Mouse (Mus musculus): ENCODE data around the gene Fbxo8. TPM values are rescaled to one million over a fixed set of nuclear protein-coding genes. Genes with fewer than 3 reads are reported as not detected.

The Fbxo8 gene
- polyA plus RNA-seq, 1 experiment = 32.8 TPM

GRCm38 (mm10) chr8:56540706-56541105 lies 10.2 kb upstream of the Fbxo8 start:
- Histone ChIP-seq H3K4me1 (ENCODE audit: control insufficient read depth, insufficient read depth, low read length) (no peaks in the 10 kb centered on the region), H3K27ac (ENCODE audit: insufficient read depth, low read length) (no peak overlapping the region), H3K4me3 (ENCODE audit: insufficient read depth, low read length) (no peak overlapping the region)
- TF ChIP-seq CTCF (IDR thresholded peaks at IDR 0.05; ENCODE audit: borderline replicate concordance, insufficient read depth, low read length) (no peak), POLR2A (IDR thresholded peaks at IDR 0.05; ENCODE audit: low read depth, low read length) (no peak)

- TF ChIP-seq CTCF (IDR thresholded peaks at IDR 0.05; ENCODE audit: borderline replicate concordance, insufficient read depth, low read length) (no peak), POLR2A (IDR thresholded peaks at IDR 0.05; ENCODE audit: low read depth, low read length) (no peak)
- Histone ChIP-seq H3K4me3 (ENCODE audit: insufficient read depth, low read length) (no peak overlapping the region), H3K4me1 (ENCODE audit: control insufficient read depth, insufficient read depth, low read length) (no peaks in the 10 kb centered on the region; the same call in 1 of the 2 replicates), H3K27ac (ENCODE audit: insufficient read depth, low read length) (no peak overlapping the region)
These were observed 3.0 kb upstream of the Fbxo8 start for GRCm38 (mm10) chr8:56547866-56548265.

- peak overlapping the region; percentile 53 for H3K27ac ChIP-seq (ENCODE audit: insufficient read depth, low read length)
- peak overlapping the region; percentile 88 for H3K4me3 ChIP-seq (ENCODE audit: insufficient read depth, low read length)
- TF ChIP-seq POLR2A (IDR thresholded peaks at IDR 0.05; ENCODE audit: low read depth, low read length) = peak; percentile 64; the same call in 1 of the 2 replicates
- TF ChIP-seq CTCF (IDR thresholded peaks at IDR 0.05; ENCODE audit: borderline replicate concordance, insufficient read depth, low read length) = no peak
- no peaks in the 10 kb centered on the region; the same call in 1 of the 2 replicates for H3K4me1 ChIP-seq (ENCODE audit: control insufficient read depth, insufficient read depth, low read length)
These were observed 517 bp downstream of the Fbxo8 start for GRCm38 (mm10) chr8:56551361-56551852.

- TF ChIP-seq POLR2A (IDR thresholded peaks at IDR 0.05; ENCODE audit: low read depth, low read length) = no peak
- TF ChIP-seq CTCF (IDR thresholded peaks at IDR 0.05; ENCODE audit: borderline replicate concordance, insufficient read depth, low read length) = no peak
- Histone ChIP-seq H3K4me3 (ENCODE audit: insufficient read depth, low read length) (peak overlapping the region; percentile 88), H3K27ac (ENCODE audit: insufficient read depth, low read length) (no peak overlapping the region), H3K4me1 (ENCODE audit: control insufficient read depth, insufficient read depth, low read length) (no peaks in the 10 kb centered on the region; the same call in 1 of the 2 replicates)
These were observed 1.2 kb downstream of the Fbxo8 start for GRCm38 (mm10) chr8:56552045-56552444.

- Histone ChIP-seq H3K27ac (ENCODE audit: insufficient read depth, low read length) (no peak overlapping the region), H3K4me3 (ENCODE audit: insufficient read depth, low read length) (no peak overlapping the region), H3K4me1 (ENCODE audit: control insufficient read depth, insufficient read depth, low read length) (no peaks in the 10 kb centered on the region; the same call in 1 of the 2 replicates)
- TF ChIP-seq CTCF (IDR thresholded peaks at IDR 0.05; ENCODE audit: borderline replicate concordance, insufficient read depth, low read length) = no peak
- no peak for TF ChIP-seq POLR2A (IDR thresholded peaks at IDR 0.05; ENCODE audit: low read depth, low read length)
These were observed 1.7 kb downstream of the Fbxo8 start for GRCm38 (mm10) chr8:56552551-56553103.

GRCm38 (mm10) chr8:56564399-56565047 lies 13.6 kb downstream of the Fbxo8 start:
- H3K4me3 ChIP-seq (ENCODE audit: insufficient read depth, low read length) = no peak overlapping the region
- H3K27ac ChIP-seq (ENCODE audit: insufficient read depth, low read length) = no peak overlapping the region
- no peaks in the 10 kb centered on the region for H3K4me1 ChIP-seq (ENCODE audit: control insufficient read depth, insufficient read depth, low read length)
- TF ChIP-seq CTCF (IDR thresholded peaks at IDR 0.05; ENCODE audit: borderline replicate concordance, insufficient read depth, low read length) (no peak), POLR2A (IDR thresholded peaks at IDR 0.05; ENCODE audit: low read depth, low read length) (no peak)

GRCm38 (mm10) chr8:56566856-56567255 lies 16.0 kb downstream of the Fbxo8 start:
- no peak for TF ChIP-seq POLR2A (IDR thresholded peaks at IDR 0.05; ENCODE audit: low read depth, low read length)
- Histone ChIP-seq H3K4me3 (ENCODE audit: insufficient read depth, low read length) (no peak overlapping the region), H3K4me1 (ENCODE audit: control insufficient read depth, insufficient read depth, low read length) (no peaks in the 10 kb centered on the region), H3K27ac (ENCODE audit: insufficient read depth, low read length) (no peak overlapping the region)

GRCm38 (mm10) chr8:56580918-56581317 lies 30.0 kb downstream of the Fbxo8 start:
- TF ChIP-seq CTCF (IDR thresholded peaks at IDR 0.05; ENCODE audit: borderline replicate concordance, insufficient read depth, low read length) (no peak), POLR2A (IDR thresholded peaks at IDR 0.05; ENCODE audit: low read depth, low read length) (no peak)

GRCm38 (mm10) chr8:56582841-56583240 lies 32.0 kb downstream of the Fbxo8 start:
- H3K4me1 ChIP-seq (ENCODE audit: control insufficient read depth, insufficient read depth, low read length) = no peaks in the 10 kb centered on the region
- no peak overlapping the region for H3K27ac ChIP-seq (ENCODE audit: insufficient read depth, low read length)
- TF ChIP-seq POLR2A (IDR thresholded peaks at IDR 0.05; ENCODE audit: low read depth, low read length) = no peak
- TF ChIP-seq CTCF (IDR thresholded peaks at IDR 0.05; ENCODE audit: borderline replicate concordance, insufficient read depth, low read length) = no peak
- H3K4me3 ChIP-seq (ENCODE audit: insufficient read depth, low read length) = no peak overlapping the region

More at GRCm38 (mm10) chr8:56580918-56581317, 30.0 kb downstream of the Fbxo8 start:
- no peaks in the 10 kb centered on the region for H3K4me1 ChIP-seq (ENCODE audit: control insufficient read depth, insufficient read depth, low read length)
- no peak overlapping the region for H3K27ac ChIP-seq (ENCODE audit: insufficient read depth, low read length)
- H3K4me3 ChIP-seq (ENCODE audit: insufficient read depth, low read length) = no peak overlapping the region

GRCm38 (mm10) chr8:56589004-56589403 lies 38.1 kb downstream of the Fbxo8 start:
- Histone ChIP-seq H3K4me3 (ENCODE audit: insufficient read depth, low read length) (no peak overlapping the region), H3K4me1 (ENCODE audit: control insufficient read depth, insufficient read depth, low read length) (no peaks in the 10 kb centered on the region), H3K27ac (ENCODE audit: insufficient read depth, low read length) (no peak overlapping the region)
- TF ChIP-seq CTCF (IDR thresholded peaks at IDR 0.05; ENCODE audit: borderline replicate concordance, insufficient read depth, low read length) (no peak), POLR2A (IDR thresholded peaks at IDR 0.05; ENCODE audit: low read depth, low read length) (no peak)

Measured in embryonic fibroblast, embryonic 13.5 days (primary cell).